Mouse (Mus musculus): Measurements from ENCODE around the gene 2610301B20Rik.

DNA sequence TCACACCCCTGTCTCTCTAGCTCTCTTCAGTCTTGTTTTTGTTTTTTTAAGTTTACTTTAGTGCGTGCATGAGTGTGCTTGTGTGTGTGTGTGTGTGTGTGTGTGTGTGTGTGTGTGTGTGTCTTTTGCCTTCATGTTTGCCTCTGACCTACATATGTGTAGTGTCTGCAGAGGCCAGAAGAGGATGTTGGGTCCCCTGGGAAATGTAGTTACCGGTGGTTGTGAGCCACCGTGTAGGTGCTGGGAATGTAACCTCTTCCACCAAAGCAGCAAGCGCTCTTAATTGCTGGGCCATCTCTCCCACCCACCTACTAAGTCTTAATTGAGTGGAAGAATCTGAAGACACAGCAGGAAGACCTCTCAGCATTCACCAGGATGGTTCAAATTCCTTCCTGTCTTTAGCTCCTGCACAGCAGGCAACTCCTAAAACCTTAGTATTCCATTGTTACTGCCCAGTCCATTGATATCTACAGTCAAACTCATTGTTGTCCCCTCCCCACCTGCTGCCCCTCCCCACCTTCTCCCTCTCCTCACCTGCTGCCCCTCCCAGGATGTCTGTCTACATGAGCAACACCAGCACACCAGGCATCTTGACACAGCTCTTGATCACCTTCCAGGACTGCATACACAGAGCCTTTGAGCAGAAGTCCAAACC lies 57.9 kb downstream of the 2610301B20Rik start:
- TF ChIP-seq CTCF (IDR thresholded peaks at IDR 0.05; ENCODE audit: extremely low read depth, insufficient read depth, insufficient read length, insufficient replicate concordance) (no peak), POLR2A (IDR thresholded peaks at IDR 0.05; ENCODE audit: low read depth, low read length) (no peak)

Data from spleen, adult 2 months (tissue).